ENCODE assay signal across 8 mouse cellular contexts in genomic region chr5:107900206-107901013, GRCm38 (mm10). TPM values are rescaled to one million over a fixed set of nuclear protein-coding genes. Genes with fewer than 3 reads are reported as not detected.
A peak's percentile ranks its signal among the peaks of the same experiment; 100 is the strongest.
DNase-seq lines count a peak whose midpoint lies in the region; ATAC-seq lines count a peak whose summit lies in the region.

Rpl5 (plus strand) TSS chr5:107900502.

- DNase-seq in R1 (ENCODE audit: low read depth, low spot score): peak; percentile 98
- peak; percentile 97 to 98 for DNase-seq in cerebellum, postnatal 25 days
- DNase-seq in frontal cortex, postnatal 25 days (ENCODE audit: low spot score in 2 of 2): peak; percentile 97
- DNase-seq in hindbrain, embryonic 14.5 days (ENCODE audit: low spot score): peak; percentile 98
- peak; percentile 94 to 96 for DNase-seq in layer of hippocampus, postnatal 36 days
- peak; percentile 98 for DNase-seq in lung, postnatal 36 days
- peak; percentile 98 for DNase-seq in retina, postnatal 1 day
- DNase-seq in urinary bladder, adult 18-20 months (ENCODE audit: low spot score in 2 of 2): peak; percentile 89 to 93

- peak within 1 kb of the TSS; percentile 96 for H3K4me2 ChIP-seq in hindbrain, embryonic 14.5 days (replicated peaks)

- H3K27me3 ChIP-seq in hindbrain, embryonic 14.5 days (ENCODE audit: control insufficient read depth, insufficient read depth, low read length): no peaks in the 10 kb centered on the region

- H3K27ac ChIP-seq in hindbrain, embryonic 14.5 days: peak within 1 kb of the TSS; percentile 89

- H3K9ac ChIP-seq in hindbrain, embryonic 14.5 days: peak within 1 kb of the TSS; percentile 96

- H3K36me3 ChIP-seq in hindbrain, embryonic 14.5 days (replicated peaks; ENCODE audit: control insufficient read depth, insufficient read depth): peaks cover 32% of the 10 kb centered on the region

- H3K4me3 ChIP-seq in hindbrain, embryonic 14.5 days (replicated peaks; ENCODE audit: low read length): peak within 1 kb of the TSS; percentile 89

- H3K9me3 ChIP-seq in hindbrain, embryonic 14.5 days (ENCODE audit: control insufficient read depth, low read length): no peaks in the 10 kb centered on the region

- ATAC-seq in hindbrain, embryonic 14.5 days (ENCODE audit: low FRiP score): peak; percentile 98

- peaks cover 16% of the 10 kb centered on the region for H3K4me1 ChIP-seq in hindbrain, embryonic 14.5 days (replicated peaks; ENCODE audit: control insufficient read depth, insufficient read depth, low read length)

- WGBS in hindbrain, embryonic 14.5 days: 4% methylated on average over 66 of the region's 66 CpGs

RNA-seq across cellular contexts. Expression of gene Rpl5, which starts in this region (rescaled TPM):
- 52.2 and 62.2 TPM in 2 replicates for polyA plus RNA-seq in hindbrain, embryonic 14.5 days (2014; fragmentation: Nextera tagmentation; extraction: Ambion mirVana)
- 10 to 100 TPM; 71.3 to 78.0 TPM for total RNA-seq in layer of hippocampus, postnatal 36 days (2021)

Comparison
In these comparisons a context has a peak if more than half of its experiments do, and no peak if none do; other contexts are left out.
1. Peak in every context shown above with its lines: DNase-seq, ATAC-seq, H3K4me3 ChIP-seq and H3K27ac ChIP-seq.